Mouse (Mus musculus) left cerebral cortex, postnatal 14 days (tissue): ENCODE data around the gene Arid3b. TPM values are rescaled to one million over a fixed set of nuclear protein-coding genes. Genes with fewer than 3 reads are reported as not detected.

Experiments used
- DNase-seq, 2 experiments: peaks; one replicate each; pipeline ENCODE4 v3.0.0; 2021 to 2022; ENCODE audit warnings: low spot score in 2 of 2, mixed read lengths in 1 of 2
- intact Hi-C: fragments of 180-260 bp; cut with DNase I; formaldehyde crosslinking; loops from one replicate; pipeline ENCODE4 v1.15.1; 2025
- total RNA-seq, 2 experiments: library from RNA; stranded (reverse); gene quantifications; 2 replicates each; pipeline ENCODE4 v1.2.3; 2021

Gene Arid3b
- total RNA-seq, 2 experiments from 2014 or later = 9.6 to 10.7 TPM

GRCm38 (mm10) chr9:57833762-57834471 is 2.7 kb downstream of the Arid3b start:
- DNase-seq = no peak
- intact Hi-C loops = no loop called here

- intact Hi-C loops = loop anchor here (2.0 kb wide), 1 partner anchor 67 kb away; the partner anchor contains the start of gene Clk3
- peak; percentile 93 to 94 for DNase-seq
Observed at GRCm38 (mm10) chr9:57831267-57832082, 5.1 kb downstream of the Arid3b start.

GRCm38 (mm10) chr9:57829812-57830557 is 6.6 kb downstream of the Arid3b start:
- intact Hi-C loops = loop anchor here (2.0 kb wide), 1 partner anchor 65 kb away; the partner anchor contains the start of gene Clk3

GRCm38 (mm10) chr9:57823397-57823796 is 13.2 kb downstream of the Arid3b start:
- no peak for DNase-seq
- intact Hi-C loops = no loop called here

More at GRCm38 (mm10) chr9:57829812-57830557, 6.6 kb downstream of the Arid3b start:
- no peak for DNase-seq

GRCm38 (mm10) chr9:57822812-57823211 is 13.8 kb downstream of the Arid3b start:
- DNase-seq = no peak
- intact Hi-C loops = no loop called here

GRCm38 (mm10) chr9:57820186-57821080 is 16.2 kb downstream of the Arid3b start:
- intact Hi-C loops = no loop called here
- no peak for DNase-seq

- intact Hi-C loops = no loop called here
- DNase-seq = no peak
Observed at GRCm38 (mm10) chr9:57817220-57817667, 19.3 kb downstream of the Arid3b start.

GRCm38 (mm10) chr9:57814866-57815265 is 21.7 kb downstream of the Arid3b start:
- DNase-seq = no peak
- intact Hi-C loops = no loop called here

GRCm38 (mm10) chr9:57814014-57814413 is 22.6 kb downstream of the Arid3b start:
- no peak for DNase-seq
- intact Hi-C loops = no loop called here

GRCm38 (mm10) chr9:57811793-57812733 is 24.5 kb downstream of the Arid3b start:
- DNase-seq = no peak
- intact Hi-C loops = no loop called here

- no peak for DNase-seq
- intact Hi-C loops = no loop called here
Observed at GRCm38 (mm10) chr9:57810691-57811090, 25.9 kb downstream of the Arid3b start.

- intact Hi-C loops = no loop called here
- no peak for DNase-seq
Observed at GRCm38 (mm10) chr9:57808771-57809310, 27.8 kb downstream of the Arid3b start.

- DNase-seq = no peak
- intact Hi-C loops = no loop called here
Observed at GRCm38 (mm10) chr9:57807174-57807651, 29.4 kb downstream of the Arid3b start.

- DNase-seq = no peak
- intact Hi-C loops = no loop called here
Observed at GRCm38 (mm10) chr9:57806066-57806481, 30.5 kb downstream of the Arid3b start.

GRCm38 (mm10) chr9:57805087-57805737 is 31.4 kb downstream of the Arid3b start:
- no peak for DNase-seq
- intact Hi-C loops = no loop called here

GRCm38 (mm10) chr9:57803839-57804238 is 32.8 kb downstream of the Arid3b start:
- no peak for DNase-seq
- intact Hi-C loops = no loop called here

- DNase-seq = no peak
Observed at GRCm38 (mm10) chr9:57803047-57803446, 33.5 kb downstream of the Arid3b start.

More at GRCm38 (mm10) chr9:57803047-57803446, 33.5 kb downstream of the Arid3b start:
- intact Hi-C loops = no loop called here
